Mouse (Mus musculus): Measurements from ENCODE around the gene Tmppe. TPM values are rescaled to one million over a fixed set of nuclear protein-coding genes. Genes with fewer than 3 reads are reported as not detected.

Tmppe gene
- polyA plus RNA-seq, 1 experiment = 8.9 TPM

GRCm38 (mm10) chr9:114442893-114443292, 42.0 kb downstream of the Tmppe start:
- no peak for DNase-seq (ENCODE audit: low read depth)

DNA sequence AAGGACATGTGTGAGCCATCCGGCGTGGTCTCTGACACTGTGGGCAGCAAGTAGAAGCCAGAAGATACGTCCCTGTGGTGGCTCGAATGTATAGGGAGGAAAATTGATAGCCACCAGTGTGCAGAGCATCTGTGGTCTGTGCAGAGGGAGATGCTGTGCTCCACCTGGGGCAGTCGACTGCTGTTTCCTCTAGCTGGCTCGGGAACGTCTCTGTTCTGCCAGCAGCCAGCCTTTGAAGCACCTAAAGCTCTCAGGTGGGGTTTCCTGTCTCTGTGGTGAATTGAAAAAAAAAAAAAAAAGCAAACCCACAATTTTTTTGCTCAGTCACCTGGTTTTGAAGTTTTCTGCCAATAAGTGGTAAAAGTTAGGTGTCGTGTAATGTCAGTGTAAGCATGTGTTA, 42.4 kb downstream of the Tmppe start:
- DNase-seq (ENCODE audit: low read depth) = no peak

- DNase-seq (ENCODE audit: low read depth) = no peak
Measured at GRCm38 (mm10) chr9:114446887-114447286, 46.0 kb downstream of the Tmppe start.

DNA sequence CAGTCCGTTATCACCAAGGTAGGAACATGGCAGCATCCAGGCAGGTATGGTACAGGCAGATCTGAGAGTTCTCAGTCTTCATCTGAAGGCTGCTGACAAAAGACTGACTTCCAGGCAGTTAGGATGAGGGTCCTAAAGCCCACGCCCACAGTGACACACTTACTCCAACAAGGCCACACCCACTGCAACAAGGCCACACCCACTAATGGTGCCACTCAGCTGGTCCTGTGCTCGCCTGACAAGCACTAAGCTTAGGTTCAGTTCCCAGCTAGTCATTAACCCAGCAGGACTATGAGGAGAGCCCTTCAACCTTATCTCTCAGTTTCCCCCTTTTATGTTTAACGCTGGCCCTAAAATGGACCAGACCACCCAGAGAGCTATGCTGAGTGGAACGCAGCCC, 47.8 kb downstream of the Tmppe start:
- no peak for DNase-seq (ENCODE audit: low read depth)

GRCm38 (mm10) chr9:114449120-114449754, 48.3 kb downstream of the Tmppe start:
- no peak for DNase-seq (ENCODE audit: low read depth)

GRCm38 (mm10) chr9:114451615-114452014, 50.7 kb downstream of the Tmppe start:
- DNase-seq (ENCODE audit: low read depth) = no peak

- no peak for DNase-seq (ENCODE audit: low read depth)
Measured at GRCm38 (mm10) chr9:114452418-114452817, 51.5 kb downstream of the Tmppe start.

DNA sequence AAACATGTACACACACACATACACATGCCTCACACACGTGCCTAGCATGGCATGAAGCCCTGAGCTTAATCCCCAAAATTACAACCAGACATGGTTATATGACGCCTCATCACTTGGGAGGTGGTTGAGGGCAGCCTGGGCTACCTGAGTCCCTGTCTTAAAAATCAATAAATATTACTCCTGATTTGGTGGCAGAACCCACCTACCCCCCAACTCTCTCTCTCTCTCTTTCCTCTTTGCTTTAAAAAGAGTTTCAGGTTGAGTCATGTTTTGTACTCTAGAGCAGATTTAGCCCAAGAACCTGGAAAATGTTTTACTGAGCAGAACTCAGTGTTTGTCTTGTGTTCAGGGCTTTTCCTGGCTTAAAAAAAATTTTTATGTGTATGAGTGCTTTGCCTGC, 54.5 kb downstream of the Tmppe start:
- no peak for DNase-seq (ENCODE audit: low read depth)

Other genes starting within 250 kb of the Tmppe start
- not detected in 2 replicates for gene Bcl2a1c, start 71.0 kb upstream of the Tmppe start, polyA plus RNA-seq (2012; rRNA removed)
- 80.3 and 106 TPM in 2 replicates for gene Crtap, start 10.4 kb upstream of the Tmppe start, polyA plus RNA-seq (2012; rRNA removed)
- 111 and 119 TPM in 2 replicates for gene Glb1, start within 50 bp of the Tmppe start, polyA plus RNA-seq (2012; rRNA removed)
- 0.09 and 0.14 TPM in 2 replicates for gene Ccr4, start 103.8 kb downstream of the Tmppe start, polyA plus RNA-seq (2012; rRNA removed)
- gene C130032M10Rik, start 114.6 kb downstream of the Tmppe start, polyA plus RNA-seq (2012; rRNA removed) = not detected in 2 replicates
- not detected in 2 replicates for gene Trim71, start 163.3 kb downstream of the Tmppe start, polyA plus RNA-seq (2012; rRNA removed)
- 31.2 and 32.7 TPM in 2 replicates for gene Cnot10, start 239.1 kb downstream of the Tmppe start, polyA plus RNA-seq (2012; rRNA removed)

Measured in gonadal fat pad, adult 2 months (tissue).